Mouse (Mus musculus): ENCODE measurements around the gene Irf8. TPM values are rescaled to one million over a fixed set of nuclear protein-coding genes. Genes with fewer than 3 reads are reported as not detected.

The Irf8 gene
- polyA plus RNA-seq, 2 experiments, result 2.5 to 4.3 TPM

DNA sequence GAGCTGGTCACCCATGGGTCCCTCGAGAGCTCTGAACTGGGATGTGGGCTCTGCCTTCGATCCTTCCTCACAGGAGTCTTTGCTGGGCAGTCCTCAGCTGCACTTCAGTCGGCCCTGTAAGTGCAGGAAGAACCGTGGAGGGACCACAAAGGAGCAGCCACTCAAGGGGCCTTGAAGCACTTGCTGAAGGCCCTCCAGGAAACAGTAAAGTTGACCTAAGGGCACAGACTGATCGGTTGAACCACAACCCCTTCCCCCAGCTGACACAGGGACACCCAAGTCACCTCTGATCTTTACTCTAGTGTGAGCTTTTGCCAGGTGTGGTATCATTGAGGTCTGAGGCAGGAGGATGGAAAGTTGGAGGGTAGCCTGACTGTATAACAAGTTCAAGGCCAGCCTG is 10.1 kb upstream of the Irf8 start:
- ATAC-seq (ENCODE audit: low FRiP score, low read depth) (no peak), DNase-seq (ENCODE audit: low spot score) (no peak)
- Histone ChIP-seq H3K36me3 (ENCODE audit: control insufficient read depth, insufficient read depth, low read length) (no peaks in the 10 kb centered on the region), H3K4me1 (ENCODE audit: control insufficient read depth, insufficient read depth, low read length) (no peaks in the 10 kb centered on the region), H3K4me3 (replicated peaks; ENCODE audit: low read length) (no peak overlapping the region), H3K27me3 (ENCODE audit: control insufficient read depth, insufficient read depth, low read length) (no peaks in the 10 kb centered on the region), H3K9me3 (ENCODE audit: control insufficient read depth, low read length) (no peaks in the 10 kb centered on the region), H3K27ac (replicated peaks; ENCODE audit: low read depth, low read length) (no peak overlapping the region), H3K9ac (ENCODE audit: low read depth, low read length, severe bottlenecking) (no peak overlapping the region), H3K4me2 (replicated peaks; ENCODE audit: low read depth, low read length, severe bottlenecking) (no peak overlapping the region)
- WGBS, result 67% methylated on average over 5 of the region's 5 CpGs
- no peak for TF ChIP-seq POLR2A (IDR thresholded peaks at IDR 0.05; ENCODE audit: borderline replicate concordance, extremely low read depth, insufficient read depth, insufficient read length)

DNA sequence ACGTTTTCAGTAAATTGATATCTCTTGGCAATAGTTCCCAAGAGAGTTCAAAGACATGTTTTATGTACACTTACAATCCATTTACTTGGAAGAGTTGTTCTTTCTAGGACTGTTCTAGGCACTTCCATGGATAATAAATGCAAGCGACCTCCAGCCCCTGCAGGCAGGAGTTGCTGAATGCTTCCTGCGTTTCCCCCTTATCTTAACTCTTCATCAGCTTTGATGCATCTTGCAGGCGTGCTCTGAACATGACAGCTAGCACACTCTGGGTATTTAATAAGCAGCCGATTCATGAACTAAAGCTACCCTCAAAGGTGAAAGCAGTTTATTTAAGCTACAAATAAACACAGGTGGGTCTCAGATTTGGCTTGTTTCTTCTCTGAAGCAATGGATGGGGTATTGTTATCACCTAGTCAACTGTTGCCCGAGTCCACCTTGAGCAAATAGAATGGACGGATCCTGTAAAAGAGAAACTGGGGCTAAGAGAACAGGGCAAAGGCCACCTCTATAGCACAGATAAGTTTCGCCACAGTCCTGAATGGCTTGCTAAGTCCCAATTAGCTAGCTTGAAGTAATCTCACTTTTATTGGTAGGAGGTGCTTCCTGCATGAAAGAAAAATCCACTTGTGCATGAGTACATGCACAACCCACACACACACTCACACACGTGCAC is 7.5 kb upstream of the Irf8 start:
- H3K9me3 ChIP-seq (ENCODE audit: control insufficient read depth, low read length), result no peaks in the 10 kb centered on the region
- no peaks in the 10 kb centered on the region for H3K27me3 ChIP-seq (ENCODE audit: control insufficient read depth, insufficient read depth, low read length)
- no peak overlapping the region for H3K4me3 ChIP-seq (replicated peaks; ENCODE audit: low read length)
- ATAC-seq (ENCODE audit: low FRiP score, low read depth) (no peak), DNase-seq (ENCODE audit: low spot score) (no peak)
- no peaks in the 10 kb centered on the region for H3K4me1 ChIP-seq (ENCODE audit: control insufficient read depth, insufficient read depth, low read length)
- H3K4me2 ChIP-seq (replicated peaks; ENCODE audit: low read depth, low read length, severe bottlenecking), result no peak overlapping the region
- H3K36me3 ChIP-seq (ENCODE audit: control insufficient read depth, insufficient read depth, low read length), result no peaks in the 10 kb centered on the region
- no peak for TF ChIP-seq POLR2A (IDR thresholded peaks at IDR 0.05; ENCODE audit: borderline replicate concordance, extremely low read depth, insufficient read depth, insufficient read length)
- H3K27ac ChIP-seq (replicated peaks; ENCODE audit: low read depth, low read length), result no peak overlapping the region
- WGBS, result 57% methylated on average over 9 of the region's 9 CpGs
- no peak overlapping the region for H3K9ac ChIP-seq (ENCODE audit: low read depth, low read length, severe bottlenecking)

DNA sequence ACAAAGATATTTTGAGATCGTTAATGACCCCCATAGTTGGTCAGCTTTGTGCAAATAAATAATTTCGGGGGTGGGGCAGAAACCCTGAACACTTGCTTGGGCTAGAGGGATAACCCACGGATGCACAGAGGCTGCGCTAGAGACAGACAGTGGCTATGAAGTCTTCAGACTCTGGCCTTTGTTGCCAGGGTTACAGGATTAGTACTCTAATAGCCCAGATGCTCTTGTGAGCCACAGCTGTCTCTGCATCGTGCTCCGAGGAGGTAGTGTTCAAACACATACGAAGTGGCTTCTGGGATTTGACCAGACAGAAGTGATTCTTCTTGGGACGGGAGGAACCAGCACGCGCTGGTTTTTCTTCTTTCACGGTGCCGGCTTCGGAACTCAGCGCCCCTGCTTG is 4.6 kb upstream of the Irf8 start:
- H3K27ac ChIP-seq (replicated peaks; ENCODE audit: low read depth, low read length), result no peak overlapping the region
- DNase-seq (ENCODE audit: low spot score) (no peak), ATAC-seq (ENCODE audit: low FRiP score, low read depth) (no peak)
- WGBS, result 42% methylated on average over 14 of the region's 14 CpGs
- H3K4me2 ChIP-seq (replicated peaks; ENCODE audit: low read depth, low read length, severe bottlenecking), result no peak overlapping the region
- H3K9ac ChIP-seq (ENCODE audit: low read depth, low read length, severe bottlenecking), result no peak overlapping the region
- no peak overlapping the region for H3K4me3 ChIP-seq (replicated peaks; ENCODE audit: low read length)
- no peaks in the 10 kb centered on the region for H3K9me3 ChIP-seq (ENCODE audit: control insufficient read depth, low read length)
- H3K36me3 ChIP-seq (ENCODE audit: control insufficient read depth, insufficient read depth, low read length), result no peaks in the 10 kb centered on the region
- TF ChIP-seq POLR2A (IDR thresholded peaks at IDR 0.05; ENCODE audit: borderline replicate concordance, extremely low read depth, insufficient read depth, insufficient read length), result no peak
- H3K27me3 ChIP-seq (ENCODE audit: control insufficient read depth, insufficient read depth, low read length), result peaks cover 22% of the 10 kb centered on the region
- H3K4me1 ChIP-seq (ENCODE audit: control insufficient read depth, insufficient read depth, low read length), result 0 out of 2 replicates have a peak, but pooled peaks cover 1% of the 10 kb centered on the region

DNA sequence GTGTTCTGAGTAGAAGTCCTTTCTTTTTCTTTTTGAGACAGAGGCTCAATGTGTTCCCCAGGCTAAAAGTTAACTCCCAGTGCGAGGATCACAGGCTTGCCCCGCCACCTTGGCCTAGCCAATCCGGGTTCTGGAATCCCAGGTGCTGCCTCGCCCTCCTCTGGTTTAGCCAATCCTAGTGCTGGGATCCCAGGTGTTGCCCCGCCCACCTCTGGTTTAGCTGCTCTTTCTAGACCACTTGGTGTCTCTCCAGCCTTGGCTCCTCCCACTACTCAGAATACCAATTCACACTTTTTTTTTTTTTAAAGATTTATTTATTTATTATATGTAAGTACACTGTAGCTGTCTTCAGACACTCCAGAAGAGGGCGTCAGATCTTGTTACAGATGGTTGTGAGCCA is 4.1 kb upstream of the Irf8 start:
- no peak for DNase-seq (ENCODE audit: low spot score)
- Histone ChIP-seq H3K4me1 (ENCODE audit: control insufficient read depth, insufficient read depth, low read length) (0 out of 2 replicates have a peak, but pooled peaks cover 3% of the 10 kb centered on the region), H3K4me2 (replicated peaks; ENCODE audit: low read depth, low read length, severe bottlenecking) (no peak overlapping the region), H3K27me3 (ENCODE audit: control insufficient read depth, insufficient read depth, low read length) (peaks cover 27% of the 10 kb centered on the region), H3K9ac (ENCODE audit: low read depth, low read length, severe bottlenecking) (no peak overlapping the region), H3K27ac (replicated peaks; ENCODE audit: low read depth, low read length) (no peak overlapping the region), H3K4me3 (replicated peaks; ENCODE audit: low read length) (no peak overlapping the region), H3K36me3 (ENCODE audit: control insufficient read depth, insufficient read depth, low read length) (no peaks in the 10 kb centered on the region), H3K9me3 (ENCODE audit: control insufficient read depth, low read length) (no peaks in the 10 kb centered on the region)
- ATAC-seq (ENCODE audit: low FRiP score, low read depth), result no peak
- TF ChIP-seq POLR2A (IDR thresholded peaks at IDR 0.05; ENCODE audit: borderline replicate concordance, extremely low read depth, insufficient read depth, insufficient read length), result no peak
- 47% methylated on average over 5 of the region's 6 CpGs for WGBS

DNA sequence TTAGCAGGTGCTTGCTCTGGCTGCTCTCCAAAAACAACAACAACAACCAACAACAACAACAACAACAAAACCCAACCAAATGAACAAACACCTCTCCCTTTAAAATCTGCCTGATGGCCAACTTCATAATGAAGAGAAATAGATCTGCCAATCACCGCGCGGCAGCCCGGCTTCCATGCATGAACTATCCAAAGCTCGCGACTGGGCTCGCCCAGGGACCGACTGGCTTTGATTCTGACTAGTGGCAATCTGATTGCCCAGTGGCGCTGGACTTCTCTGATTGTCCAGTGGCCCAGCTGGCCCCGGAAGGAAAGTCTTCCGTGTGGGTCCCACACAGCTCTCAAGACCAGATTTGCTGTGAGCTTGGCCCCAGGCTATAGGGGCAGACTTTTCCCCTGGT is 328 bp downstream of the Irf8 start:
- 0 out of 2 replicates have a peak, but pooled peaks cover 3% of the 10 kb centered on the region for H3K4me1 ChIP-seq (ENCODE audit: control insufficient read depth, insufficient read depth, low read length)
- H3K9ac ChIP-seq (ENCODE audit: low read depth, low read length, severe bottlenecking), result no peak overlapping the region
- H3K27me3 ChIP-seq (ENCODE audit: control insufficient read depth, insufficient read depth, low read length), result peaks cover 35% of the 10 kb centered on the region
- peak overlapping the region; percentile 84 for H3K4me2 ChIP-seq (replicated peaks; ENCODE audit: low read depth, low read length, severe bottlenecking)
- peak overlapping the region; percentile 39 for H3K4me3 ChIP-seq (replicated peaks; ENCODE audit: low read length)
- DNase-seq (ENCODE audit: low spot score) (peak; percentile 40), ATAC-seq (ENCODE audit: low FRiP score, low read depth) (no peak)
- no peak overlapping the region for H3K27ac ChIP-seq (replicated peaks; ENCODE audit: low read depth, low read length)
- TF ChIP-seq POLR2A (IDR thresholded peaks at IDR 0.05; ENCODE audit: borderline replicate concordance, extremely low read depth, insufficient read depth, insufficient read length), result no peak
- no peaks in the 10 kb centered on the region for H3K9me3 ChIP-seq (ENCODE audit: control insufficient read depth, low read length)
- under 1% methylated on average over 11 of the region's 11 CpGs for WGBS
- no peaks in the 10 kb centered on the region for H3K36me3 ChIP-seq (ENCODE audit: control insufficient read depth, insufficient read depth, low read length)
